Mouse (Mus musculus): ENCODE measurements at regions not wholly inside any gene's neighbourhood (a gene's known extent, or its start where the extent isn't known, plus 50 kb on each side); places are given as distances from the start of the nearest gene placed in this dataset.

- TF ChIP-seq CTCF (IDR thresholded peaks at IDR 0.05; ENCODE audit: low read depth) (no peak), EP300 (IDR thresholded peaks at IDR 0.05; ENCODE audit: low read depth) (no peak)
Measured at GRCm38 (mm10) chr4:153220074-153220473, 262.5 kb downstream of the Ajap1 start.
